Comparison of ENCODE assay signal across 33 mouse cellular contexts in genomic region chr4:134230431-134230830, GRCm38 (mm10). TPM values are rescaled to one million over a fixed set of nuclear protein-coding genes. Genes with fewer than 3 reads are reported as not detected.
DNase-seq lines count a peak whose midpoint lies in the region; ATAC-seq and TF ChIP-seq lines count a peak whose summit lies in the region.
"Had no signal": no experiment of that assay in that cellular context is flagged by ENCODE, and none has a peak within 500 bp of the region (broad histone marks: within the 10 kb centered on the region; RNA-seq: fewer than 3 reads in every experiment).

No protein-coding gene starts in this region.

- no peak for TF ChIP-seq POLR2A in small intestine, adult 2 months (IDR thresholded peaks at IDR 0.05; ENCODE audit: low read depth, low read length)

- H3K9me3 ChIP-seq in intestine, embryonic 15.5 days = no peaks in the 10 kb centered on the region
- H3K9me3 ChIP-seq: embryonic facial prominence, embryonic 10.5 days; embryonic facial prominence, embryonic 13.5 days; forebrain, embryonic 12.5 days; forebrain, embryonic 15.5 days; heart, embryonic 12.5 days; heart, embryonic 15.5 days had no signal

- H3K36me3 ChIP-seq in intestine, embryonic 15.5 days = no peaks in the 10 kb centered on the region
- peaks cover 48% of the 10 kb centered on the region for H3K36me3 ChIP-seq in small intestine, adult 2 months (ENCODE audit: control insufficient read depth, insufficient read depth, low read length)
- H3K36me3 ChIP-seq: embryonic facial prominence, embryonic 10.5 days; embryonic facial prominence, embryonic 13.5 days; forebrain, embryonic 12.5 days; forebrain, embryonic 15.5 days; heart, embryonic 12.5 days; heart, embryonic 15.5 days had no signal

- peak; percentile 42 for DNase-seq in kidney, adult 18-20 months
- no peak for DNase-seq in kidney, postnatal 14 days
- DNase-seq in kidney, adult 9 months = peak; percentile 65
- no peak for DNase-seq in kidney, postnatal 4 days
- DNase-seq in ovary, adult 18-20 months (ENCODE audit: low spot score) = no peak
- DNase-seq: adrenal gland, adult 8-10 months; adrenal gland, postnatal 25 days; cerebellum, adult 11-12 months; cerebellum, adult 8-10 months; cerebellum, postnatal 10 days; cerebellum, postnatal 36 days; embryo, embryonic 11 days; gastrocnemius, postnatal 25 days; heart, adult 18-20 months; heart, postnatal 10 days; heart, postnatal 4 days had no signal

- H3K27me3 ChIP-seq in intestine, embryonic 15.5 days (replicated peaks) = no peaks in the 10 kb centered on the region
- H3K27me3 ChIP-seq in small intestine, adult 2 months (ENCODE audit: control insufficient read depth, insufficient read depth, low read length) = no peaks in the 10 kb centered on the region
- H3K27me3 ChIP-seq: embryonic facial prominence, embryonic 13.5 days; forebrain, embryonic 12.5 days; forebrain, embryonic 15.5 days had no signal

- H3K27ac ChIP-seq in intestine, embryonic 15.5 days = no peak overlapping the region
- peak overlapping the region; percentile 23; the same call in 1 of the 2 replicates for H3K27ac ChIP-seq in small intestine, adult 2 months (ENCODE audit: insufficient read depth, low read depth, low read length)
- H3K27ac ChIP-seq: embryonic facial prominence, embryonic 10.5 days; embryonic facial prominence, embryonic 13.5 days; forebrain, embryonic 12.5 days; forebrain, embryonic 15.5 days; heart, embryonic 15.5 days had no signal

- peak overlapping the region; percentile 22; the same call in 1 of the 2 replicates for H3K4me2 ChIP-seq in intestine, embryonic 15.5 days (replicated peaks)
- H3K4me2 ChIP-seq: embryonic facial prominence, embryonic 13.5 days; forebrain, embryonic 12.5 days; forebrain, embryonic 15.5 days; heart, embryonic 12.5 days; heart, embryonic 15.5 days had no signal

- TF ChIP-seq CTCF in small intestine, adult 2 months (IDR thresholded peaks at IDR 0.05; ENCODE audit: extremely low read depth, insufficient read length, insufficient replicate concordance, low read depth, low read length) = no peak

- peak; percentile 83 for ATAC-seq in intestine, embryonic 15.5 days
- ATAC-seq in megakaryocyte, adult 5-6 weeks (ENCODE audit: poor library complexity, severe bottlenecking) = no peak
- ATAC-seq: activated CD4-positive, CD25-positive, alpha-beta regulatory T cell, adult 4 months; forebrain, embryonic 15.5 days had no signal

- H3K4me1 ChIP-seq in intestine, embryonic 15.5 days (replicated peaks) = no peaks in the 10 kb centered on the region; the same call in 1 of the 2 replicates
- peaks cover 2% of the 10 kb centered on the region; the same call in 1 of the 2 replicates for H3K4me1 ChIP-seq in small intestine, adult 2 months (ENCODE audit: control insufficient read depth, insufficient read depth, insufficient read length, low read length)
- H3K4me1 ChIP-seq: embryonic facial prominence, embryonic 13.5 days; forebrain, embryonic 15.5 days; heart, embryonic 15.5 days had no signal

- H3K9ac ChIP-seq in intestine, embryonic 15.5 days = no peak overlapping the region
- H3K9ac ChIP-seq: embryonic facial prominence, embryonic 13.5 days; forebrain, embryonic 12.5 days; forebrain, embryonic 15.5 days; heart, embryonic 12.5 days; heart, embryonic 15.5 days had no signal

- H3K4me3 ChIP-seq in intestine, embryonic 15.5 days (replicated peaks) = no peak overlapping the region
- no peak overlapping the region for H3K4me3 ChIP-seq in small intestine, adult 2 months (ENCODE audit: low read depth, low read length)
- H3K4me3 ChIP-seq: embryonic facial prominence, embryonic 10.5 days; embryonic facial prominence, embryonic 13.5 days; erythroblast, embryonic 14.5 days; forebrain, embryonic 12.5 days; forebrain, embryonic 15.5 days; heart, embryonic 12.5 days; heart, embryonic 15.5 days had no signal

- WGBS in intestine, embryonic 15.5 days = 23% methylated on average over 8 of the region's 8 CpGs
- 18% methylated on average over 8 of the region's 8 CpGs for WGBS in small intestine, adult 2 months

RNA-seq across cellular contexts. Expression of gene Catsper4, which starts 3.2 kb away (rescaled TPM):
- 0.19 and 0.43 TPM in 2 replicates for polyA plus RNA-seq in intestine, embryonic 15.5 days (2015; fragmentation: Nextera tagmentation; extraction: Ambion mirVana)
- polyA plus RNA-seq in small intestine, adult 2 months (2012; rRNA removed) = 0.52 and 1.4 TPM in 2 replicates
- not detected in 2 replicates for total RNA-seq in megakaryocyte, adult 5-6 weeks (2015)
- not detected in 2 replicates for total RNA-seq in megakaryocyte, adult 5-6 weeks (2017)
- total RNA-seq: adrenal gland, adult 8-10 months; adrenal gland, postnatal 25 days; ES-E14; heart, adult 18-20 months; heart, postnatal 10 days; heart, postnatal 4 days had no signal
- polyA plus RNA-seq: activated CD4-positive, CD25-positive, alpha-beta regulatory T cell, adult 4 months; brain, embryonic 14.5 days; cortical plate, adult 2 months; embryonic facial prominence, embryonic 10.5 days; embryonic facial prominence, embryonic 13.5 days; erythroblast, embryonic 14.5 days; forebrain, embryonic 12.5 days; forebrain, embryonic 15.5 days; heart, embryonic 12.5 days; heart, embryonic 15.5 days; hindbrain, embryonic 11.5 days had no signal

RNA-seq across cellular contexts. Expression of gene Cnksr1, which starts 7.8 kb away (rescaled TPM):
- 12.2 and 12.7 TPM in 2 replicates for polyA plus RNA-seq in intestine, embryonic 15.5 days (2015; fragmentation: Nextera tagmentation; extraction: Ambion mirVana)
- 16.3 and 42.5 TPM in 2 replicates for polyA plus RNA-seq in small intestine, adult 2 months (2012; rRNA removed)
- total RNA-seq in megakaryocyte, adult 5-6 weeks (2015) = 0.11 TPM in 1 of 2 replicates, not detected in the other
- total RNA-seq in megakaryocyte, adult 5-6 weeks (2017) = not detected in 2 replicates
- polyA plus RNA-seq: activated CD4-positive, CD25-positive, alpha-beta regulatory T cell, adult 4 months; erythroblast, embryonic 14.5 days had no signal

RNA-seq across cellular contexts. Expression of gene E130218I03Rik, which starts 13.0 kb away (rescaled TPM):
- polyA plus RNA-seq in intestine, embryonic 15.5 days (2015; fragmentation: Nextera tagmentation; extraction: Ambion mirVana) = 0.23 and 0.34 TPM in 2 replicates
- not detected in 2 replicates for polyA plus RNA-seq in small intestine, adult 2 months (2012; rRNA removed)
- not detected in 2 replicates for total RNA-seq in megakaryocyte, adult 5-6 weeks (2015)
- total RNA-seq in megakaryocyte, adult 5-6 weeks (2017) = not detected in 2 replicates
- total RNA-seq: adrenal gland, adult 8-10 months; adrenal gland, postnatal 25 days; gastrocnemius, postnatal 25 days; heart, adult 18-20 months; heart, postnatal 10 days; heart, postnatal 4 days had no signal
- polyA plus RNA-seq: brain, embryonic 14.5 days; cortical plate, adult 2 months; erythroblast, embryonic 14.5 days; forebrain, embryonic 15.5 days had no signal

RNA-seq across cellular contexts. Expression of gene Zfp593, which starts 15.0 kb away (rescaled TPM):
- 16.4 and 16.7 TPM in 2 replicates for polyA plus RNA-seq in intestine, embryonic 15.5 days (2015; fragmentation: Nextera tagmentation; extraction: Ambion mirVana)
- polyA plus RNA-seq in small intestine, adult 2 months (2012; rRNA removed) = 6.4 and 7.2 TPM in 2 replicates
- 3.5 and 4.6 TPM in 2 replicates for total RNA-seq in megakaryocyte, adult 5-6 weeks (2015)
- total RNA-seq in megakaryocyte, adult 5-6 weeks (2017) = 3.8 and 5.9 TPM in 2 replicates

RNA-seq across cellular contexts. Expression of gene Gm30191, which starts 16.3 kb away (rescaled TPM):
- polyA plus RNA-seq in intestine, embryonic 15.5 days (2015; fragmentation: Nextera tagmentation; extraction: Ambion mirVana) = not detected in 2 replicates
- polyA plus RNA-seq in small intestine, adult 2 months (2012; rRNA removed) = 0.35 TPM in 1 of 2 replicates, not detected in the other
- total RNA-seq in megakaryocyte, adult 5-6 weeks (2015) = not detected in 2 replicates
- total RNA-seq in megakaryocyte, adult 5-6 weeks (2017) = not detected in 2 replicates
- total RNA-seq: adrenal gland, adult 8-10 months; adrenal gland, postnatal 25 days; ES-E14; gastrocnemius, adult 8-10 months; gastrocnemius, postnatal 25 days; heart, adult 18-20 months; heart, postnatal 10 days; heart, postnatal 4 days had no signal
- polyA plus RNA-seq: activated CD4-positive, CD25-positive, alpha-beta regulatory T cell, adult 4 months; cortical plate, adult 2 months; embryonic facial prominence, embryonic 10.5 days; embryonic facial prominence, embryonic 13.5 days; forebrain, embryonic 12.5 days; forebrain, embryonic 15.5 days; gonadal fat pad, adult 2 months; heart, embryonic 12.5 days; heart, embryonic 15.5 days had no signal

Comparison
In these comparisons a context has a peak if more than half of its experiments do, and no peak if none do; other contexts are left out.
1. DNase-seq: peak in kidney, adult 18-20 months (single experiment) and kidney, adult 9 months (single experiment); none in kidney, postnatal 14 days (single experiment), kidney, postnatal 4 days (0 of 2) and ovary, adult 18-20 months (single experiment).